Mouse (Mus musculus): ENCODE measurements at regions not wholly inside any gene's neighbourhood (a gene's known extent, or its start where the extent isn't known, plus 50 kb on each side); places are given as distances from the start of the nearest gene placed in this dataset.

DNA sequence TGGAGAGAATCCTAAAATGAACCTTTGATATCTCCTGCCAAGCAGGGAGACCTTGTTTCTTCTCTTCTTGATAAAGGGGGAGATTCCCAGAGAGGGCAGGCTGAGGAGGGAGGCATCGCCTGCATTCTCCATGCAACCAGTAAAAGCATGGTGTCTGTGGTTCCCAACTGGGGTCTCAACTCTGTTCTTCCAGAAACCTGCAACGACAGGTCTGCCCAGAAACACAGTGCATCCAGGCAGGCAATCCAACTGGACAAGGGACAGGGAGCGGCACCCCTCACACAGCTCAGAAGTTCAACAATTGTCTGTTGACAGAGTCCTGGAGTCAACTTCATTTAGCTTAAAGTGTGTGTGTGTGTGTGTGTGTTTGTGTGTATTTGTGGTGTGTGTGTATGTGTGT is 75.0 kb upstream of the Lrpprc start:
- no peaks in the 10 kb centered on the region for H3K9me3 ChIP-seq (replicated peaks; ENCODE audit: control insufficient read depth, insufficient read depth, low read length, poor library complexity, severe bottlenecking)
- H3K9ac ChIP-seq (ENCODE audit: low read depth, poor library complexity, severe bottlenecking) = no peak overlapping the region
- H3K36me3 ChIP-seq (ENCODE audit: control insufficient read depth, insufficient read depth, low read length, poor library complexity, severe bottlenecking) = no peaks in the 10 kb centered on the region
- no peak overlapping the region for H3K27ac ChIP-seq (ENCODE audit: insufficient read depth, low read length)
- TF ChIP-seq CTCF (IDR thresholded peaks at IDR 0.05; ENCODE audit: low read depth, low read length) (no peak), EP300 (IDR thresholded peaks at IDR 0.05; ENCODE audit: insufficient read depth, low read depth, low read length) (no peak), POLR2A (IDR thresholded peaks at IDR 0.05; ENCODE audit: insufficient read depth, low read length) (no peak)
- H3K4me1 ChIP-seq (ENCODE audit: control insufficient read depth, insufficient read depth, low read length) = peaks cover 1% of the 10 kb centered on the region
- H3K4me3 ChIP-seq (ENCODE audit: low read depth, low read length) = no peak overlapping the region
- no peaks in the 10 kb centered on the region for H3K27me3 ChIP-seq (ENCODE audit: control insufficient read depth, insufficient read depth, low read length, poor library complexity, severe bottlenecking)

DNA sequence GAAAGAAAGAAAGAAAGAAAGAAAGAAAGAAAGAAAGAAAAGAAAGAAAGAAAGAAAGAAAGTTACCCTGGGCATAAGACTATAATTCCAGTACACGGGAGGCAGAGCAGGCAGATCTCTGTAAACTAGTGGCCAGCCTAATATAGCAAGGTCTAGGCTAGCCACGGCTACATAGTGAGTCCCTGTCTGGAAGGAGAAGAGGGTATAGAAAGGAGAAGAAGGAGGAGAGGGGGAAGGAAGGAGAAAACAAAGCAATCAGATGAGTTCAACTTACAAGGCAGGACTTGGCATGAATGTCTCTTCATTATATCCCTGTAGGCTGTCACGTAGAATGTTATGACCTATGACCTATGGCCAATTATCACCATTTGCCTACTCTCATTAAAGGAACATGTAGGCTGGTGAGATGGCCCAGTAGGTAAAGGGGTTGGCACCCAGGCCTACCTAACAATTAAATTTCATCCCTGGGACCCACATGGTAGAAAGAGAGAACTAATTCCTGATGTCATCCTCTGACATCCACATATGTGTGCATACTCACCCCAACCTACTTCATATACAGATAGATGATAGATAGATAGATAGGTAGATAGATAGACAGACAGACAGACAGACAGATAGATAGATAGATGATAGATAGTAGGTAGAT is 78.6 kb upstream of the Lrpprc start:
- TF ChIP-seq CTCF (IDR thresholded peaks at IDR 0.05; ENCODE audit: low read depth, low read length) = no peak
- Histone ChIP-seq H3K9me3 (replicated peaks; ENCODE audit: control insufficient read depth, insufficient read depth, low read length, poor library complexity, severe bottlenecking) (no peaks in the 10 kb centered on the region), H3K27ac (ENCODE audit: insufficient read depth, low read length) (no peak overlapping the region), H3K27me3 (ENCODE audit: control insufficient read depth, insufficient read depth, low read length, poor library complexity, severe bottlenecking) (no peaks in the 10 kb centered on the region), H3K36me3 (ENCODE audit: control insufficient read depth, insufficient read depth, low read length, poor library complexity, severe bottlenecking) (no peaks in the 10 kb centered on the region), H3K4me3 (ENCODE audit: low read depth, low read length) (no peak overlapping the region), H3K4me1 (ENCODE audit: control insufficient read depth, insufficient read depth, low read length) (no peaks in the 10 kb centered on the region), H3K9ac (ENCODE audit: low read depth, poor library complexity, severe bottlenecking) (no peak overlapping the region)

GRCm38 (mm10) chr17:84873554-84873953 is 83.0 kb upstream of the Lrpprc start:
- no peak overlapping the region for H3K4me3 ChIP-seq (ENCODE audit: low read depth, low read length)
- no peaks in the 10 kb centered on the region for H3K27me3 ChIP-seq (ENCODE audit: control insufficient read depth, insufficient read depth, low read length, poor library complexity, severe bottlenecking)
- no peak for TF ChIP-seq POLR2A (IDR thresholded peaks at IDR 0.05; ENCODE audit: insufficient read depth, low read length)
- H3K27ac ChIP-seq (ENCODE audit: insufficient read depth, low read length) = no peak overlapping the region
- peaks cover 3% of the 10 kb centered on the region for H3K4me1 ChIP-seq (ENCODE audit: control insufficient read depth, insufficient read depth, low read length)
- H3K9ac ChIP-seq (ENCODE audit: low read depth, poor library complexity, severe bottlenecking) = no peak overlapping the region
- no peaks in the 10 kb centered on the region for H3K9me3 ChIP-seq (replicated peaks; ENCODE audit: control insufficient read depth, insufficient read depth, low read length, poor library complexity, severe bottlenecking)
- no peaks in the 10 kb centered on the region for H3K36me3 ChIP-seq (ENCODE audit: control insufficient read depth, insufficient read depth, low read length, poor library complexity, severe bottlenecking)

GRCm38 (mm10) chr17:84874494-84874893 is 82.0 kb upstream of the Ppm1b start:
- Histone ChIP-seq H3K36me3 (ENCODE audit: control insufficient read depth, insufficient read depth, low read length, poor library complexity, severe bottlenecking) (no peaks in the 10 kb centered on the region), H3K9me3 (replicated peaks; ENCODE audit: control insufficient read depth, insufficient read depth, low read length, poor library complexity, severe bottlenecking) (no peaks in the 10 kb centered on the region), H3K9ac (ENCODE audit: low read depth, poor library complexity, severe bottlenecking) (no peak overlapping the region), H3K4me1 (ENCODE audit: control insufficient read depth, insufficient read depth, low read length) (peaks cover 4% of the 10 kb centered on the region), H3K27me3 (ENCODE audit: control insufficient read depth, insufficient read depth, low read length, poor library complexity, severe bottlenecking) (no peaks in the 10 kb centered on the region), H3K4me3 (ENCODE audit: low read depth, low read length) (no peak overlapping the region), H3K27ac (ENCODE audit: insufficient read depth, low read length) (no peak overlapping the region)
- TF ChIP-seq CTCF (IDR thresholded peaks at IDR 0.05; ENCODE audit: low read depth, low read length) = no peak
- no peak for TF ChIP-seq POLR2A (IDR thresholded peaks at IDR 0.05; ENCODE audit: insufficient read depth, low read length)
- no peak for TF ChIP-seq EP300 (IDR thresholded peaks at IDR 0.05; ENCODE audit: insufficient read depth, low read depth, low read length)

DNA sequence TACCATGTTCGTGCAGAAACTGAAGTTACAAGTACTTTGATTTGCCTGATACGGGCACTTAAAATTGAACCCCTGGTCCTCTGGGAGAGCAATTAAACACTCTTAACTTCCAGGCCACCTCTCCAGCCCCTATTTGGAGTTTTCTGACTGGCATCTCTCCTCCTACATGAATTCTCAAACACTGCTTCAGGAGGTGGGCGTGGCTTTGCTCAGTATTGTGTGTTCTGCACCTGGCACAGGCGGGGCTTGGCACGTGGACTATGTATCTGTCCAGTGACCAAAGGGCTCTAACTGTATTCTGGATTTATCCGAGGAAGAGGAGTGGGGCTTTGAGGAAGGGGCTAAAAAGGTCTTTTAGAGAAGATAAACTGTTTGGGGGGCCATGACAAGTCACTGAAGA is 81.5 kb upstream of the Ppm1b start:
- Histone ChIP-seq H3K27me3 (ENCODE audit: control insufficient read depth, insufficient read depth, low read length, poor library complexity, severe bottlenecking) (no peaks in the 10 kb centered on the region), H3K9ac (ENCODE audit: low read depth, poor library complexity, severe bottlenecking) (no peak overlapping the region), H3K9me3 (replicated peaks; ENCODE audit: control insufficient read depth, insufficient read depth, low read length, poor library complexity, severe bottlenecking) (no peaks in the 10 kb centered on the region), H3K36me3 (ENCODE audit: control insufficient read depth, insufficient read depth, low read length, poor library complexity, severe bottlenecking) (no peaks in the 10 kb centered on the region), H3K4me1 (ENCODE audit: control insufficient read depth, insufficient read depth, low read length) (peaks cover 4% of the 10 kb centered on the region), H3K4me3 (ENCODE audit: low read depth, low read length) (no peak overlapping the region), H3K27ac (ENCODE audit: insufficient read depth, low read length) (no peak overlapping the region)
- TF ChIP-seq CTCF (IDR thresholded peaks at IDR 0.05; ENCODE audit: low read depth, low read length) (no peak), EP300 (IDR thresholded peaks at IDR 0.05; ENCODE audit: insufficient read depth, low read depth, low read length) (no peak), POLR2A (IDR thresholded peaks at IDR 0.05; ENCODE audit: insufficient read depth, low read length) (no peak)

- TF ChIP-seq POLR2A (IDR thresholded peaks at IDR 0.05; ENCODE audit: insufficient read depth, low read length) = no peak
- TF ChIP-seq CTCF (IDR thresholded peaks at IDR 0.05; ENCODE audit: low read depth, low read length) = no peak
- TF ChIP-seq EP300 (IDR thresholded peaks at IDR 0.05; ENCODE audit: insufficient read depth, low read depth, low read length) = no peak
- Histone ChIP-seq H3K27me3 (ENCODE audit: control insufficient read depth, insufficient read depth, low read length, poor library complexity, severe bottlenecking) (no peaks in the 10 kb centered on the region), H3K27ac (ENCODE audit: insufficient read depth, low read length) (no peak overlapping the region), H3K4me3 (ENCODE audit: low read depth, low read length) (no peak overlapping the region), H3K4me1 (ENCODE audit: control insufficient read depth, insufficient read depth, low read length) (peaks cover 4% of the 10 kb centered on the region), H3K9me3 (replicated peaks; ENCODE audit: control insufficient read depth, insufficient read depth, low read length, poor library complexity, severe bottlenecking) (no peaks in the 10 kb centered on the region), H3K36me3 (ENCODE audit: control insufficient read depth, insufficient read depth, low read length, poor library complexity, severe bottlenecking) (no peaks in the 10 kb centered on the region), H3K9ac (ENCODE audit: low read depth, poor library complexity, severe bottlenecking) (no peak overlapping the region)
Measured at GRCm38 (mm10) chr17:84876037-84876436, 80.5 kb upstream of the Ppm1b start.
